Comparison of ENCODE assay signal across 10 mouse cellular contexts in genomic region chr1:149556381-149556780, GRCm38 (mm10).
DNase-seq lines count a peak whose midpoint lies in the region; ATAC-seq lines count a peak whose summit lies in the region.
"Had no signal": no experiment of that assay in that cellular context is flagged by ENCODE, and none has a peak within 500 bp of the region (broad histone marks: within the 10 kb centered on the region; RNA-seq: fewer than 3 reads in every experiment).

No protein-coding gene starts in this region.

- H3K9me3 ChIP-seq in kidney, embryonic 16.5 days (ENCODE audit: low read length), result no peaks in the 10 kb centered on the region
- no peaks in the 10 kb centered on the region for H3K9me3 ChIP-seq in heart, embryonic 16.5 days (replicated peaks; ENCODE audit: control insufficient read depth, low read length)
- H3K9me3 ChIP-seq: embryonic facial prominence, embryonic 15.5 days had no signal

- intact Hi-C loops in left cerebral cortex, postnatal 25 days (cut with DNase I), result loop anchor here (5.0 kb wide), 1 partner anchor 201 kb away; no protein-coding TSS in a partner anchor

- DNase-seq in kidney, adult 18-20 months, result peak; percentile 4
- peak; percentile 60 for DNase-seq in adrenal gland, postnatal 14 days
- DNase-seq in left cerebral cortex, postnatal 25 days (ENCODE audit: low spot score in 2 of 2), result peak; percentile 21 to 64
- DNase-seq in neural tube, embryonic 10.5 days (ENCODE audit: extremely low spot score, low spot score), result no peak

- no peaks in the 10 kb centered on the region for H3K36me3 ChIP-seq in kidney, embryonic 16.5 days (ENCODE audit: insufficient read depth, low read length)
- H3K36me3 ChIP-seq in heart, embryonic 16.5 days (ENCODE audit: control insufficient read depth, insufficient read depth), result no peaks in the 10 kb centered on the region
- H3K36me3 ChIP-seq: embryonic facial prominence, embryonic 15.5 days had no signal

- no peak overlapping the region for H3K9ac ChIP-seq in kidney, embryonic 16.5 days (replicated peaks; ENCODE audit: low read length)
- no peak overlapping the region for H3K9ac ChIP-seq in heart, embryonic 16.5 days (ENCODE audit: low read length)
- H3K9ac ChIP-seq: embryonic facial prominence, embryonic 15.5 days; liver, embryonic 14.5 days had no signal

- H3K4me1 ChIP-seq in kidney, embryonic 16.5 days (ENCODE audit: insufficient read depth, low read length), result no peaks in the 10 kb centered on the region
- no peaks in the 10 kb centered on the region for H3K4me1 ChIP-seq in heart, embryonic 16.5 days (ENCODE audit: control insufficient read depth, insufficient read depth, low read length)
- H3K4me1 ChIP-seq: embryonic facial prominence, embryonic 15.5 days had no signal

- no peak overlapping the region for H3K4me3 ChIP-seq in kidney, embryonic 16.5 days (ENCODE audit: low read length)
- H3K4me3 ChIP-seq in heart, embryonic 16.5 days (ENCODE audit: low read length), result 0 out of 2 replicates have a peak overlapping the region, but pooled peaks have one; percentile 20
- H3K4me3 ChIP-seq: embryonic facial prominence, embryonic 15.5 days had no signal

- H3K27me3 ChIP-seq in kidney, embryonic 16.5 days (ENCODE audit: insufficient read depth, low read length), result no peaks in the 10 kb centered on the region
- no peaks in the 10 kb centered on the region for H3K27me3 ChIP-seq in heart, embryonic 16.5 days (ENCODE audit: control insufficient read depth, insufficient read depth, low read length)
- H3K27me3 ChIP-seq: embryonic facial prominence, embryonic 15.5 days had no signal

- no peak overlapping the region for H3K4me2 ChIP-seq in kidney, embryonic 16.5 days (replicated peaks; ENCODE audit: low read depth, low read length)
- peak overlapping the region; percentile 49 for H3K4me2 ChIP-seq in heart, embryonic 16.5 days (ENCODE audit: low read depth, low read length)
- H3K4me2 ChIP-seq: embryonic facial prominence, embryonic 15.5 days had no signal

- WGBS in kidney, embryonic 16.5 days, result 54% methylated on average over 8 of the region's 8 CpGs
- 31% methylated on average over 8 of the region's 8 CpGs for WGBS in heart, embryonic 16.5 days

- ATAC-seq in kidney, embryonic 16.5 days (ENCODE audit: low FRiP score, low TSS enrichment), result no peak
- ATAC-seq in heart, embryonic 16.5 days (replicated peaks; ENCODE audit: extremely low read depth, insufficient read depth, low FRiP score), result peak; percentile 23; the same call in 1 of the 2 replicates
- ATAC-seq in CD4-positive, CD25-positive, alpha-beta regulatory T cell, adult 4 months, result no peak
- ATAC-seq in monocyte, adult 5-6 weeks (replicated peaks; ENCODE audit: insufficient number of reproducible peaks, low FRiP score, low TSS enrichment, poor library complexity, severe bottlenecking), result no peak

- no peak overlapping the region for H3K27ac ChIP-seq in kidney, embryonic 16.5 days (ENCODE audit: low read length)
- no peak overlapping the region for H3K27ac ChIP-seq in heart, embryonic 16.5 days (ENCODE audit: low read length)
- H3K27ac ChIP-seq: embryonic facial prominence, embryonic 15.5 days; liver, embryonic 14.5 days had no signal
